Mouse (Mus musculus): ENCODE data around the gene Zfp692. TPM values are rescaled to one million over a fixed set of nuclear protein-coding genes. Genes with fewer than 3 reads are reported as not detected.

Gene Zfp692
- polyA plus RNA-seq, 2 experiments = 5.0 to 18.7 TPM

- TF ChIP-seq EP300 (IDR thresholded peaks at IDR 0.05; ENCODE audit: low read depth) = no peak
- TF ChIP-seq CTCF (IDR thresholded peaks at IDR 0.05; ENCODE audit: low read depth) = no peak
- H3K9ac ChIP-seq (replicated peaks) = no peak overlapping the region
- peaks cover 25% of the 10 kb centered on the region for H3K36me3 ChIP-seq (replicated peaks; ENCODE audit: control insufficient read depth, insufficient read depth, low read depth)
- DNase-seq (ENCODE audit: low read depth in 3 of 3, low spot score in 3 of 3) (no peak), ATAC-seq (ENCODE audit: insufficient read depth) (no peak)
- H3K4me2 ChIP-seq (ENCODE audit: low read depth) = no peak overlapping the region
- no peaks in the 10 kb centered on the region for H3K9me3 ChIP-seq (ENCODE audit: control insufficient read depth, low read length)
- H3K27me3 ChIP-seq (ENCODE audit: control insufficient read depth, insufficient read depth, low read length) = no peaks in the 10 kb centered on the region
- H3K27ac ChIP-seq = no peak overlapping the region
- WGBS (ENCODE audit: insufficient replicate concordance) = 80% methylated on average over 3 of the region's 3 CpGs
- H3K4me1 ChIP-seq (replicated peaks; ENCODE audit: control insufficient read depth in 2 of 2, insufficient read depth in 2 of 2, low read length in 1 of 2) = peaks cover 12 to 15% of the 10 kb centered on the region in 2 experiments
- no peak overlapping the region for H3K4me3 ChIP-seq (ENCODE audit: insufficient read depth in 1 of 2, low read depth in 2 of 2, low read length in 2 of 2)
Measured at GRCm38 (mm10) chr11:58334746-58335145, 27.9 kb downstream of the Zfp692 start.

DNA sequence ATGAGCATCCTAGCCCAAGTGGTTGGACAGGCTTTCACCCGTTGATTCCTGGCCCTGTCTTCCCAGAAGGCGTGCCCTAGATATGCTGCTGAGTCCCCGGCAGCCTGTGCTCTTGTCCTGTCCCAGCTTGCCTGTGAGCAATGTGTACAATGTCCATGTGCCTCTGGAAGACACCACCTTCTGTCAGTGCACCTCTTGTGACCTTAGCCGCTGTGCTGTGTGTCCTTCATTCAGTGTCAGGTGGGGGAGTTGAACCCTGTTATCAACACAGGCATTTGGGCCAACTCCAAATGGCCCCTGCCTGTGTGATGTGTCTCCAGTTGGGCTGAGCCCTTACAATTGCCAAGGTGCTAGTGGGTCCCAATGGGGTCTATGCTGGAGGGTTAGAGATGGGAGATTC is 39.9 kb downstream of the Zfp692 start:
- WGBS (ENCODE audit: insufficient replicate concordance) = 82% methylated on average over 4 of the region's 4 CpGs
- Histone ChIP-seq H3K4me3 (ENCODE audit: insufficient read depth in 1 of 2, low read depth in 2 of 2, low read length in 2 of 2) (no peak overlapping the region), H3K27ac (no peak overlapping the region), H3K9ac (replicated peaks) (no peak overlapping the region), H3K4me2 (ENCODE audit: low read depth) (no peak overlapping the region), H3K36me3 (replicated peaks; ENCODE audit: control insufficient read depth, insufficient read depth, low read depth) (peaks cover 29% of the 10 kb centered on the region), H3K4me1 (replicated peaks; ENCODE audit: control insufficient read depth in 2 of 2, insufficient read depth in 2 of 2, low read length in 1 of 2) (peaks cover 12 to 15% of the 10 kb centered on the region in 2 experiments), H3K9me3 (ENCODE audit: control insufficient read depth, low read length) (no peaks in the 10 kb centered on the region), H3K27me3 (ENCODE audit: control insufficient read depth, insufficient read depth, low read length) (no peaks in the 10 kb centered on the region)
- DNase-seq (ENCODE audit: low read depth in 3 of 3, low spot score in 3 of 3) = no peak
- TF ChIP-seq EP300 (IDR thresholded peaks at IDR 0.05; ENCODE audit: low read depth) (no peak), CTCF (IDR thresholded peaks at IDR 0.05; ENCODE audit: low read depth) (no peak)
- no peak for ATAC-seq (ENCODE audit: insufficient read depth)

- Histone ChIP-seq H3K9ac (replicated peaks) (no peak overlapping the region), H3K4me2 (ENCODE audit: low read depth) (peak overlapping the region; percentile 11), H3K36me3 (replicated peaks; ENCODE audit: control insufficient read depth, insufficient read depth, low read depth) (peaks cover 9% of the 10 kb centered on the region), H3K9me3 (ENCODE audit: control insufficient read depth, low read length) (no peaks in the 10 kb centered on the region), H3K4me1 (replicated peaks; ENCODE audit: control insufficient read depth in 2 of 2, insufficient read depth in 2 of 2, low read length in 1 of 2) (peaks cover 45 to 50% of the 10 kb centered on the region in 2 experiments), H3K27me3 (ENCODE audit: control insufficient read depth, insufficient read depth, low read length) (no peaks in the 10 kb centered on the region), H3K27ac (peak overlapping the region; percentile 94), H3K4me3 (ENCODE audit: insufficient read depth in 1 of 2, low read depth in 2 of 2, low read length in 2 of 2) (no peak overlapping the region)
- 65% methylated on average over 4 of the region's 4 CpGs for WGBS (ENCODE audit: insufficient replicate concordance)
- no peak for ATAC-seq (ENCODE audit: insufficient read depth)
- DNase-seq (ENCODE audit: low read depth in 3 of 3, low spot score in 3 of 3) = no peak
- no peak for TF ChIP-seq EP300 (IDR thresholded peaks at IDR 0.05; ENCODE audit: low read depth)
- peak; percentile 58 for TF ChIP-seq CTCF (IDR thresholded peaks at IDR 0.05; ENCODE audit: low read depth)
Measured at GRCm38 (mm10) chr11:58350628-58351027, 43.8 kb downstream of the Zfp692 start.

DNA sequence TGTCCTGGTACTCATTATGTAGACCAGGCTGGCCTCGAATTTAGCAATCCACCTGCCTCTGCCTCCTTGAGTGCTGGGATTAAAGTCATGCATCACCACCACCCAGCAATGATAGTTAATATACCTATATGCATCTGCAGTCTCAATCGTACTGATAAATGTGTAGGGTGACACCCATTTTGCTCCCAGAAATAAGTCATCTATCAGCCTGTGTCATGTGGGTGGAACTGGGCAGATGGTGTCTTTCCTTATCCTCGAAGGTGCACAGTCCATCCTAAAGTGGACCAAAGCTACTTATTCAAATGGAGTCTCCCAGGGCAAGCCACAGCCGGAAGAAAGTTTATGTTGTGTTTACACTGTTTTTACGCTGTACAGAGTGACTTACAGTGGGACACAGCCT is 44.3 kb downstream of the Zfp692 start:
- Histone ChIP-seq H3K27me3 (ENCODE audit: control insufficient read depth, insufficient read depth, low read length) (no peaks in the 10 kb centered on the region), H3K4me1 (replicated peaks; ENCODE audit: control insufficient read depth in 2 of 2, insufficient read depth in 2 of 2, low read length in 1 of 2) (peaks cover 45 to 50% of the 10 kb centered on the region in 2 experiments), H3K27ac (peak overlapping the region; percentile 94), H3K9me3 (ENCODE audit: control insufficient read depth, low read length) (no peaks in the 10 kb centered on the region), H3K4me2 (ENCODE audit: low read depth) (peak overlapping the region; percentile 11), H3K9ac (replicated peaks) (no peak overlapping the region; the same call in 1 of the 2 replicates), H3K4me3 (ENCODE audit: insufficient read depth in 1 of 2, low read depth in 2 of 2, low read length in 2 of 2) (no peak overlapping the region), H3K36me3 (replicated peaks; ENCODE audit: control insufficient read depth, insufficient read depth, low read depth) (peaks cover 4% of the 10 kb centered on the region)
- 40% methylated on average over 5 of the region's 5 CpGs for WGBS (ENCODE audit: insufficient replicate concordance)
- TF ChIP-seq CTCF (IDR thresholded peaks at IDR 0.05; ENCODE audit: low read depth) = no peak
- peak; percentile 84 for TF ChIP-seq EP300 (IDR thresholded peaks at IDR 0.05; ENCODE audit: low read depth)
- DNase-seq (ENCODE audit: low read depth in 3 of 3, low spot score in 3 of 3) = peak; percentile 55 to 68 (median 65)
- peak; percentile 59 for ATAC-seq (ENCODE audit: insufficient read depth)

- peak overlapping the region; percentile 66 for H3K4me2 ChIP-seq (ENCODE audit: low read depth)
- H3K4me1 ChIP-seq (replicated peaks; ENCODE audit: control insufficient read depth in 2 of 2, insufficient read depth in 2 of 2, low read length in 1 of 2) = peaks cover 52 to 60% of the 10 kb centered on the region in 2 experiments
- WGBS (ENCODE audit: insufficient replicate concordance) = 7% methylated on average over 7 of the region's 7 CpGs
- peak; percentile 96 for TF ChIP-seq EP300 (IDR thresholded peaks at IDR 0.05; ENCODE audit: low read depth)
- TF ChIP-seq CTCF (IDR thresholded peaks at IDR 0.05; ENCODE audit: low read depth) = peak; percentile 84
- no peaks in the 10 kb centered on the region for H3K27me3 ChIP-seq (ENCODE audit: control insufficient read depth, insufficient read depth, low read length)
- H3K36me3 ChIP-seq (replicated peaks; ENCODE audit: control insufficient read depth, insufficient read depth, low read depth) = no peaks in the 10 kb centered on the region
- DNase-seq (ENCODE audit: low read depth in 3 of 3, low spot score in 3 of 3) = peak; percentile 84 to 89 (median 86)
- H3K4me3 ChIP-seq (ENCODE audit: insufficient read depth in 1 of 2, low read depth in 2 of 2, low read length in 2 of 2) = 0 out of 4 replicates have a peak overlapping the region, but pooled peaks of 1 of the 2 experiments have one; percentile 0
- H3K9ac ChIP-seq (replicated peaks) = peak overlapping the region; percentile 65
- H3K9me3 ChIP-seq (ENCODE audit: control insufficient read depth, low read length) = no peaks in the 10 kb centered on the region
- peak; percentile 88 for ATAC-seq (ENCODE audit: insufficient read depth)
- peak overlapping the region; percentile 94 for H3K27ac ChIP-seq
Measured at GRCm38 (mm10) chr11:58352681-58353548, 46.0 kb downstream of the Zfp692 start.
